Mouse (Mus musculus): Measurements from ENCODE around the gene Gfi1.

DNA sequence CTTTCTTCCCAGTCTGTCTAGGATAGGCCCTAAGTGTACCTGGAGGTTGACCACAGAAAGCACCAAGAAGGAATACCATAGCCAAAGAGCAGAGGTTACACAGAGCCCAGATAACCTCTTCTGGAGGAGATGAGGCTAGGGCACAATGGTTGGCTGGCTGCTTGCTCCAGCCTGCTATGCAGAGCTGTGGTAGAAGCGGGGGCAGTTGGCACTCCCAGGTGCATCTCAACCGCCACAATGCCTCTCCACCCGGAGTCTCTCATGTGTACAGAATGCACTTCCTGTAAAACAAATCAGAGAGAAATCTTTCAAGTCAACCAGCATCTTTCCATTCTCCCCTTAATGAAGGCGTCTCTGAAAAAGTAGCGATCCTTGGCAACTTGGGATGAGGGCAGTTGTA lies 13.2 kb upstream of the Gfi1 start:
- no peak for TF ChIP-seq CTCF (conservative IDR thresholded peaks at IDR 0.05; ENCODE audit: low read length)
- no peak for TF ChIP-seq NANOG (IDR thresholded peaks at IDR 0.05; ENCODE audit: borderline replicate concordance, low read length)
